Mouse (Mus musculus) CH12.LX (cell line): ENCODE measurements around the gene Fam187a. TPM values are rescaled to one million over a fixed set of nuclear protein-coding genes. Genes with fewer than 3 reads are reported as not detected.

Source experiments
- DNase-seq: peaks from one replicate; pipeline ENCODE4 v3.0.0-alpha.2; 2013; ENCODE audit errors: extremely low read depth
- H3K27ac ChIP-seq: 2 replicates; pipeline ENCODE4 v1.5.1; 2012; ENCODE audit warnings: low read depth, mild to moderate bottlenecking, control low read depth, moderate library complexity; ENCODE audit not compliant: insufficient read depth
- H3K27me3 ChIP-seq: replicated peaks from 2 replicates; pipeline ENCODE3; 2012; ENCODE audit warnings: inconsistent platforms
- H3K36me3 ChIP-seq, 2 experiments: replicated peaks in 1 of 2; 2 replicates each; pipeline versions ENCODE3 to v1.6.1; 2012; ENCODE audit warnings: inconsistent platforms in 1 of 2, low read length in 1 of 2, mild to moderate bottlenecking in 1 of 2, mixed read lengths in 1 of 2, moderate library complexity in 1 of 2; ENCODE audit not compliant: control insufficient read depth in 1 of 2, insufficient read depth in 1 of 2
- H3K4me1 ChIP-seq, 2 experiments: 2 replicates each; pipeline ENCODE4 v1.6.1; 2012; ENCODE audit warnings: inconsistent platforms in 1 of 2, moderate library complexity in 1 of 2; ENCODE audit not compliant: insufficient read depth in 2 of 2, control insufficient read depth in 1 of 2
- H3K4me2 ChIP-seq: 2 replicates; pipeline ENCODE4 v1.6.1; 2012; ENCODE audit warnings: low read depth, mild to moderate bottlenecking, control low read depth; ENCODE audit not compliant: poor library complexity, insufficient read depth, severe bottlenecking
- H3K4me3 ChIP-seq, 3 experiments: fragments of 150-350 bp in 1 of 3; sonication (generic) in 1 of 3; replicated peaks in 1 of 3; 2 replicates each; pipeline versions ENCODE3 to v1.5.1; 2011 to 2012; ENCODE audit warnings: low read depth in 2 of 3, low read length in 2 of 3, mild to moderate bottlenecking in 2 of 3, moderate library complexity in 2 of 3, control low read depth in 1 of 3, improper control_type of control experiment in 1 of 3, inconsistent platforms in 1 of 3, mixed read lengths in 1 of 3; ENCODE audit not compliant: poor library complexity in 1 of 3
- H3K79me2 ChIP-seq: replicated peaks from 2 replicates; pipeline ENCODE4 v1.6.1; 2012; ENCODE audit warnings: mild to moderate bottlenecking, moderate library complexity; ENCODE audit not compliant: control insufficient read depth, poor library complexity, insufficient read depth, severe bottlenecking; ENCODE audit errors: extremely low read depth
- H3K9ac ChIP-seq: 2 replicates; pipeline ENCODE4 v1.6.1; 2012; ENCODE audit warnings: low read depth, mild to moderate bottlenecking, control low read depth, moderate library complexity; ENCODE audit not compliant: insufficient read depth
- H3K9me3 ChIP-seq: replicated peaks from 2 replicates; pipeline ENCODE3; 2012; ENCODE audit warnings: low read length, inconsistent platforms, mixed read lengths
- CHD1 ChIP-seq: IDR thresholded peaks from 2 replicates; pipeline ENCODE4 v1.6.1; 2012; ENCODE audit warnings: low read depth, low read length, improper control_type of control experiment, inconsistent platforms
- CHD2 ChIP-seq: IDR thresholded peaks from 2 replicates; pipeline ENCODE4 v1.6.1; 2011; ENCODE audit warnings: low read length, improper control_type of control experiment
- CTCF ChIP-seq, 2 experiments: IDR thresholded peaks in 1 of 2; conservative IDR thresholded peaks in 1 of 2; 2 replicates each; pipeline ENCODE4 v1.5.1; 2011 to 2012; ENCODE audit warnings: low read depth in 2 of 2, low read length in 2 of 2, improper control_type of control experiment in 1 of 2, inconsistent platforms in 1 of 2, mild to moderate bottlenecking in 1 of 2, moderate library complexity in 1 of 2
- E2F4 ChIP-seq: IDR thresholded peaks from 2 replicates; pipeline ENCODE4 v1.6.1; 2011; ENCODE audit warnings: low read depth, low read length, improper control_type of control experiment; ENCODE audit not compliant: insufficient replicate concordance
- ELF1 ChIP-seq: IDR thresholded peaks from 2 replicates; pipeline ENCODE4 v1.6.1; 2014; ENCODE audit warnings: low read depth, mild to moderate bottlenecking, inconsistent platforms, low read length, improper control_type of control experiment
- EP300 ChIP-seq: IDR thresholded peaks from 2 replicates; pipeline ENCODE4 v1.6.1; 2011; ENCODE audit warnings: low read length, improper control_type of control experiment
- ETS1 ChIP-seq: conservative IDR thresholded peaks from 2 replicates; pipeline ENCODE4 v1.6.1; 2012; ENCODE audit warnings: low read depth, mild to moderate bottlenecking, inconsistent platforms, low read length, improper control_type of control experiment, moderate library complexity
- GABPA ChIP-seq: IDR thresholded peaks from 2 replicates; pipeline ENCODE4 v1.6.1; 2012; ENCODE audit warnings: low read depth, low read length, improper control_type of control experiment, inconsistent platforms; ENCODE audit not compliant: insufficient replicate concordance
- IRF4 ChIP-seq: IDR thresholded peaks from 2 replicates; pipeline ENCODE4 v1.6.1; 2014; ENCODE audit warnings: low read depth, mild to moderate bottlenecking, inconsistent platforms, low read length, improper control_type of control experiment
- JUN ChIP-seq: IDR thresholded peaks from 2 replicates; pipeline ENCODE4 v1.6.1; 2011; ENCODE audit warnings: low read depth, mild to moderate bottlenecking, low read length, improper control_type of control experiment, moderate library complexity; ENCODE audit not compliant: insufficient read depth
- MAFK ChIP-seq: IDR thresholded peaks from 2 replicates; pipeline ENCODE4 v1.6.1; 2011; ENCODE audit warnings: low read length, improper control_type of control experiment; ENCODE audit not compliant: insufficient replicate concordance
- MAX ChIP-seq: IDR thresholded peaks from 2 replicates; pipeline ENCODE4 v1.6.1; 2011; ENCODE audit warnings: low read length, improper control_type of control experiment
- MEF2A ChIP-seq: IDR thresholded peaks from 2 replicates; pipeline ENCODE4 v1.6.1; 2014; ENCODE audit warnings: low read depth, mild to moderate bottlenecking, inconsistent platforms, low read length, improper control_type of control experiment, borderline replicate concordance
- NELFE ChIP-seq: IDR thresholded peaks from 2 replicates; pipeline ENCODE4 v1.6.1; 2011; ENCODE audit warnings: low read depth, low read length, improper control_type of control experiment
- NRF1 ChIP-seq: IDR thresholded peaks from 2 replicates; pipeline ENCODE4 v1.6.1; 2014; ENCODE audit warnings: low read depth, mild to moderate bottlenecking, inconsistent platforms, low read length, improper control_type of control experiment, moderate library complexity
- SIN3A ChIP-seq: IDR thresholded peaks from 2 replicates; pipeline ENCODE4 v1.6.1; 2012; ENCODE audit warnings: low read length, improper control_type of control experiment, inconsistent platforms
- TBP ChIP-seq: conservative IDR thresholded peaks from 2 replicates; pipeline ENCODE4 v1.6.1; 2011; ENCODE audit warnings: low read depth, low read length, improper control_type of control experiment
- UBTF ChIP-seq: IDR thresholded peaks from 2 replicates; pipeline ENCODE4 v1.6.1; 2012; ENCODE audit warnings: low read depth, mild to moderate bottlenecking, inconsistent platforms, low read length, improper control_type of control experiment, moderate library complexity
- USF1 ChIP-seq: IDR thresholded peaks from 2 replicates; pipeline ENCODE4 v1.6.1; 2014; ENCODE audit warnings: low read depth, mild to moderate bottlenecking, inconsistent platforms, low read length, improper control_type of control experiment
- USF2 ChIP-seq: conservative IDR thresholded peaks from 2 replicates; pipeline ENCODE4 v1.6.1; 2011; ENCODE audit warnings: low read depth, low read length, improper control_type of control experiment
- dilution Hi-C: fragments of 300-500 bp; cut with MboI; formaldehyde crosslinking; loops from 2 replicates; pipeline ENCODE4 v1.14.3; 2020; ENCODE audit warnings: low sequenced_read_pairs; ENCODE audit not compliant: extremely low pct_unique_long_range_greater_than_20kb, extremely low pct_ligation_motif_present
- in situ Hi-C: fragments of 300-500 bp; cut with MboI; formaldehyde crosslinking; loops from 3 replicates; pipeline ENCODE4 v1.14.3; 2019; ENCODE audit warnings: low sequenced_read_pairs, low pct_ligation_motif_present, low pct_unique_long_range_greater_than_20kb, mixed read lengths
- polyA plus RNA-seq: library from polyadenylated mRNA; unstranded; fragments of >175 nt; gene quantifications from 2 replicates; pipeline ENCODE4 v1.2.1, GENCODE M21; 2012; ENCODE audit warnings: low read depth; ENCODE audit not compliant: insufficient read length
- total RNA-seq, 2 experiments: library from RNA; depleted of rRNA; stranded (reverse); fragments of 300-350 nt in 1 of 2; fragments of >200 nt in 1 of 2; gene quantifications; 2 replicates each; pipeline ENCODE4 v1.2.3; 2012 to 2014

Fam187a gene
- total and polyA plus RNA-seq, 3 experiments = not detected

DNA sequence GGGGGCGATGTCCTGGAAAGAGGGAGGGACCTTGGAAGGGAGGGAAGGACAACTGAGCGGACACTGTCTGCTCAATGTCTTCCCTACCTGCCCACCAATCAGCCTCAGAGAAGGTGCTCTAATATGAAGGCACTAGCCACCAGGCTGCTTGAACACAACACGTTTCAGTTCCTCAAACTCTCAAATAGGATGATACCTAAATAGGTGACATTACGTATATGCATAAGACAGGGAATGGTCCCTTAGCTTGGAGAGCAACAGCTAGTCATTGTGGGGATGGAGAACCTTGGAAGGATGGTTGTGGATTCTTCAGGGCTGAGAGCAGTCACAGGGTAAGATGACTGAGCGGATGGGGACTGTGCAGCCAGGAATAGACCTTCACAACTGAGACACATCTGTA, 2.5 kb downstream of the Fam187a start:
- in situ Hi-C loops (no loop called here), dilution Hi-C loops (no loop called here)
- peaks cover 73% of the 10 kb centered on the region for H3K27me3 ChIP-seq
- TF ChIP-seq ELF1 (no peak), JUN (peak; percentile 9; the same call in 1 of the 2 replicates), ETS1 (no peak), EP300 (peak; percentile 35; the same call in 1 of the 2 replicates), GABPA (no peak), MAX (no peak), USF2 (no peak), IRF4 (peak; percentile 62; the same call in 1 of the 2 replicates), TBP (0 out of 2 replicates have a peak, but pooled peaks have one; percentile 30), MEF2A (peak; percentile 62; the same call in 1 of the 2 replicates)
- TF ChIP-seq, all 38 proteins: peak for 5
- H3K27ac ChIP-seq = no peak overlapping the region
- H3K36me3 ChIP-seq = no peaks in the 10 kb centered on the region
- no peak overlapping the region for H3K4me3 ChIP-seq
- no peaks in the 10 kb centered on the region for H3K9me3 ChIP-seq
- no peak overlapping the region for H3K9ac ChIP-seq
- H3K79me2 ChIP-seq = no peaks in the 10 kb centered on the region
- H3K4me1 ChIP-seq = peaks cover 12 to 23% of the 10 kb centered on the region in 2 experiments
- H3K4me2 ChIP-seq = peak overlapping the region; percentile 4; the same call in 1 of the 2 replicates
- no peak for DNase-seq

DNA sequence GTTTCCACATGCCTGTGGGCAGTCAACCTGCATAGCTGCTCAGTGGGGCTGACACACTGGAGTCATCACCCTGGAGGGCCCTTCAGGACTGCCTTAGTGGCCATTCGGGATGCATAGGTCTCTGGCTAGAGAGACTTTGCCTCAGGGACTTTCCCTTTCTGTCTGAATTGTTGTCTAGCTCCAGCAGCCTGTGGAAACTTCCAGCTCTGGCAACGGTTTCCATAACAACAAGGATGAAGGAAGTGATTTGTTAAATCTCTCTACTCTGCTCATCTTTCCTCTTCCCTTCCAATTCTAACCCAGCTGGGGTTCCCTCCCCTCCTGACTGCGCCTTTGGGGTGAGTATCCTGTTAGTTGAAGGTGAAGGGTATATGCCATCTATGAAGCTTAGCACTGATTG, 3.2 kb downstream of the Fam187a start:
- TF ChIP-seq NELFE (no peak), USF1 (no peak), E2F4 (no peak), CHD2 (no peak), ETS1 (no peak), IRF4 (no peak), NRF1 (no peak), CHD1 (no peak), CTCF (conservative IDR thresholded peaks at IDR 0.05 in 1 of 2, IDR thresholded peaks at IDR 0.05 in 1 of 2; ENCODE audit: low read depth in 2 of 2, low read length in 2 of 2) (no peak), MAFK (no peak), SIN3A (no peak), MEF2A (no peak), UBTF (no peak)
- H3K4me1 ChIP-seq = peaks cover 12 to 28% of the 10 kb centered on the region in 2 experiments
- H3K36me3 ChIP-seq = no peaks in the 10 kb centered on the region
- H3K9me3 ChIP-seq = no peaks in the 10 kb centered on the region
- dilution Hi-C loops = no loop called here
- peak overlapping the region in 1 of 3 experiments; percentile 3 for H3K4me3 ChIP-seq
- in situ Hi-C loops = no loop called here
- no peaks in the 10 kb centered on the region for H3K79me2 ChIP-seq
- H3K27me3 ChIP-seq = peaks cover 73% of the 10 kb centered on the region
- H3K27ac ChIP-seq = no peak overlapping the region
- no peak overlapping the region for H3K4me2 ChIP-seq
- H3K9ac ChIP-seq = no peak overlapping the region
- DNase-seq = peak; percentile 52
